ENCODE assay signal across 8 mouse cellular contexts in the genomic region with DNA sequence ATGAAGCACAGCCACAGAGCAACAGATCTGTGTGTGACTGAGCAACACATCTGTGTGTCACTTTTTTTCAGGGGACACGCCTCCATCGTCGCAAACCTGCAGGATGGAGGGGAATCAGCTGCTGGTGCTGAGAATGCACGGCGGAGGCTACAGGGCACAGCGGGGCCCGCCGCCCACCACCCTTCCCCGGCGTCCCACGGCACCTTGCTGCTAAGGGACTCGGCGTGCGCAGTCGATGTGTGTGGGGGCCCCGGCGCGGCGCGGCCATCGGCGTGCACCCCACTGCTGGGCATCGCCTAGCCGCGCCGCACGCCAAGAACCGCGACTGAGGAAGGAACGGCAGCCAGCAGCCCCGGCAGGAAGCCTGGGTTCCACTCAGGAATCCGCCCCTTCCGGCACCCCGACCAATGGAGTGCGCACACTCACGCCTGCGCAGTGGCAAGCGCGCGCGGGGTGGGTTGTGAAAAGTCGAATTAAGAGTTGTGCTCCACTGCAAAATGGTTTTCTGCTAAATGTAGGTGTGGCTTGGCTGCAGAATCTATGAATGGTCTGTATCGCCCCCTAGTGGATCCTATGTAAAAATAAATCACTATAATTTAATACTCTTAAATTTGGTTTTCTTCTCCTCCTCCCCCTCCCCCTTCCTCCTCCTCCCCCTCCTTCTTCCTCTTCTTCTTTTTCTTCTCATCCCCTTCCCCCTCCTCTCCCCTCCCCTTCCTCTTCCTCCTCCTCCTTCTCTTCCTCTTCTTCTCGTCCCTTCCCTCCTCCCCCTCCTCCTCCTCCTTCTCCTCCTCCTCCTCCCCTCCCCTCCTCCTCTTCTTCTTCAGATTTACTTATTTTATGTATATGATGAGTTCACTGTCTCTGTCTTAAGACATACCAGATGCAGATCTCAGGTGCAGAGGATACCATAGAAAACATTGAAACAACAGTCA. TPM values are rescaled to one million over a fixed set of nuclear protein-coding genes. Genes with fewer than 3 reads are reported as not detected.
DNase-seq lines count a peak whose midpoint lies in the region; ATAC-seq and TF ChIP-seq lines count a peak whose summit lies in the region.

A gene (minus strand): TSS at position 293 of the 935 bp plus-strand sequence.
A gene (minus strand): TSS at position 341 of the 935 bp plus-strand sequence.
A gene (minus strand): TSS at position 426 of the 935 bp plus-strand sequence.

- in situ Hi-C loops in CH12.LX (cut with MboI; ENCODE audit: low pct_ligation_motif_present, low pct_unique_long_range_greater_than_20kb, low sequenced_read_pairs), result no loop called here

- peak; percentile 94 for DNase-seq in CH12.LX (ENCODE audit: extremely low read depth)
- DNase-seq in c-Kit-positive CD71-positive TER-119-negative erythroid progenitor cells, embryonic 14.5 days (ENCODE audit: low read depth), result peak; percentile 96
- peak; percentile 96 for DNase-seq in forebrain, embryonic 11.5 days (ENCODE audit: low spot score)
- DNase-seq in kidney, postnatal 36 days, result peak; percentile 97
- peak; percentile 94 for DNase-seq in telencephalon, adult 2 months (ENCODE audit: low read depth, low spot score)

- TF ChIP-seq EP300 in CH12.LX (IDR thresholded peaks at IDR 0.05; ENCODE audit: low read length), result no peak

- no peaks in the 10 kb centered on the region for H3K27me3 ChIP-seq in CH12.LX (replicated peaks)
- no peaks in the 10 kb centered on the region for H3K27me3 ChIP-seq in forebrain, embryonic 11.5 days (ENCODE audit: control insufficient read depth, insufficient read depth, low read length)
- no peaks in the 10 kb centered on the region for H3K27me3 ChIP-seq in heart, embryonic 16.5 days (ENCODE audit: control insufficient read depth, insufficient read depth, low read length)
- no peaks in the 10 kb centered on the region for H3K27me3 ChIP-seq in liver, embryonic 15.5 days
- no peaks in the 10 kb centered on the region for H3K27me3 ChIP-seq in neural tube, embryonic 12.5 days (replicated peaks)

- peak; percentile 93 for TF ChIP-seq POLR2A in CH12.LX (IDR thresholded peaks at IDR 0.05; ENCODE audit: low read depth, low read length)

- peak within 1 kb of the TSS; percentile 40 for H3K27ac ChIP-seq in CH12.LX (ENCODE audit: insufficient read depth, low read depth)
- H3K27ac ChIP-seq in forebrain, embryonic 11.5 days (ENCODE audit: low read depth, low read length), result peak within 1 kb of the TSS; percentile 70
- H3K27ac ChIP-seq in heart, embryonic 16.5 days (ENCODE audit: low read length), result peak within 1 kb of the TSS; percentile 88
- peak within 1 kb of the TSS; percentile 93 for H3K27ac ChIP-seq in liver, embryonic 15.5 days (replicated peaks)
- H3K27ac ChIP-seq in neural tube, embryonic 12.5 days, result peak within 1 kb of the TSS; percentile 83

- H3K4me2 ChIP-seq in CH12.LX (ENCODE audit: insufficient read depth, low read depth, poor library complexity, severe bottlenecking), result peak within 1 kb of the TSS; percentile 99
- peak within 1 kb of the TSS; percentile 47 for H3K4me2 ChIP-seq in forebrain, embryonic 11.5 days (ENCODE audit: low read depth, low read length, severe bottlenecking)
- peak within 1 kb of the TSS; percentile 71 for H3K4me2 ChIP-seq in heart, embryonic 16.5 days (ENCODE audit: low read depth, low read length)
- H3K4me2 ChIP-seq in liver, embryonic 15.5 days, result peak within 1 kb of the TSS; percentile 78
- H3K4me2 ChIP-seq in neural tube, embryonic 12.5 days (replicated peaks), result peak within 1 kb of the TSS; percentile 59

- peak; percentile 65 for TF ChIP-seq RAD21 in CH12.LX (IDR thresholded peaks at IDR 0.05; ENCODE audit: low read depth, low read length)

- H3K36me3 ChIP-seq in CH12.LX (replicated peaks in 1 of 2; ENCODE audit: control insufficient read depth in 1 of 2, insufficient read depth in 1 of 2, low read length in 1 of 2), result peaks cover 10 to 14% of the 10 kb centered on the region in 2 experiments
- peaks cover 7% of the 10 kb centered on the region for H3K36me3 ChIP-seq in forebrain, embryonic 11.5 days (ENCODE audit: control insufficient read depth, insufficient read depth, low read length)
- peaks cover 11% of the 10 kb centered on the region for H3K36me3 ChIP-seq in heart, embryonic 16.5 days (ENCODE audit: control insufficient read depth, insufficient read depth)
- peaks cover 15% of the 10 kb centered on the region for H3K36me3 ChIP-seq in liver, embryonic 15.5 days (replicated peaks)
- H3K36me3 ChIP-seq in neural tube, embryonic 12.5 days, result peaks cover 19% of the 10 kb centered on the region

- H3K4me3 ChIP-seq in CH12.LX (replicated peaks in 1 of 3; ENCODE audit: low read depth in 2 of 3, low read length in 2 of 3, poor library complexity in 1 of 3), result peak within 1 kb of the TSS; percentile 78 to 89 (median 85)
- H3K4me3 ChIP-seq in forebrain, embryonic 11.5 days (ENCODE audit: low read depth, low read length), result peak within 1 kb of the TSS; percentile 77
- peak within 1 kb of the TSS; percentile 97 for H3K4me3 ChIP-seq in heart, embryonic 16.5 days (ENCODE audit: low read length)
- peak within 1 kb of the TSS; percentile 96 for H3K4me3 ChIP-seq in liver, embryonic 15.5 days (replicated peaks)
- peak within 1 kb of the TSS; percentile 86 for H3K4me3 ChIP-seq in neural tube, embryonic 12.5 days

- peak; percentile 100 for ATAC-seq in forebrain, embryonic 11.5 days (replicated peaks; ENCODE audit: low FRiP score)
- ATAC-seq in heart, embryonic 16.5 days (replicated peaks; ENCODE audit: extremely low read depth, insufficient read depth, low FRiP score), result peak; percentile 100
- ATAC-seq in liver, embryonic 15.5 days (ENCODE audit: insufficient read depth), result peak; percentile 99
- ATAC-seq in neural tube, embryonic 12.5 days (ENCODE audit: low FRiP score, low read depth), result peak; percentile 100

- no peaks in the 10 kb centered on the region for H3K9me3 ChIP-seq in CH12.LX (replicated peaks; ENCODE audit: low read length)
- H3K9me3 ChIP-seq in forebrain, embryonic 11.5 days (ENCODE audit: control insufficient read depth, low read length), result no peaks in the 10 kb centered on the region
- H3K9me3 ChIP-seq in heart, embryonic 16.5 days (replicated peaks; ENCODE audit: control insufficient read depth, low read length), result no peaks in the 10 kb centered on the region
- no peaks in the 10 kb centered on the region for H3K9me3 ChIP-seq in liver, embryonic 15.5 days (replicated peaks)
- H3K9me3 ChIP-seq in neural tube, embryonic 12.5 days, result no peaks in the 10 kb centered on the region

- H3K4me1 ChIP-seq in CH12.LX (ENCODE audit: control insufficient read depth in 1 of 2, insufficient read depth in 2 of 2), result peaks cover 3 to 32% of the 10 kb centered on the region in 2 experiments; a peak in 2 of 4 replicates
- no peaks in the 10 kb centered on the region for H3K4me1 ChIP-seq in forebrain, embryonic 11.5 days (replicated peaks; ENCODE audit: control insufficient read depth, insufficient read depth, low read length)
- peaks cover 6% of the 10 kb centered on the region for H3K4me1 ChIP-seq in heart, embryonic 16.5 days (ENCODE audit: control insufficient read depth, insufficient read depth, low read length)
- peaks cover 6% of the 10 kb centered on the region for H3K4me1 ChIP-seq in liver, embryonic 15.5 days (replicated peaks)
- H3K4me1 ChIP-seq in neural tube, embryonic 12.5 days, result peaks cover 7% of the 10 kb centered on the region

- H3K9ac ChIP-seq in CH12.LX (ENCODE audit: insufficient read depth, low read depth), result peak within 1 kb of the TSS; percentile 71
- peak within 1 kb of the TSS; percentile 89 for H3K9ac ChIP-seq in forebrain, embryonic 11.5 days (ENCODE audit: low read length)
- H3K9ac ChIP-seq in heart, embryonic 16.5 days (ENCODE audit: low read length), result peak within 1 kb of the TSS; percentile 95
- H3K9ac ChIP-seq in liver, embryonic 15.5 days, result peak within 1 kb of the TSS; percentile 90
- H3K9ac ChIP-seq in neural tube, embryonic 12.5 days, result peak within 1 kb of the TSS; percentile 93

- WGBS in forebrain, embryonic 11.5 days, result under 1% methylated on average over 41 of the region's 44 CpGs
- WGBS in heart, embryonic 16.5 days, result 1% methylated on average over 44 of the region's 44 CpGs
- under 1% methylated on average over 44 of the region's 44 CpGs for WGBS in liver, embryonic 15.5 days (ENCODE audit: insufficient replicate concordance)
- WGBS in neural tube, embryonic 12.5 days, result under 1% methylated on average over 43 of the region's 44 CpGs

- peaks cover 9% of the 10 kb centered on the region; the same call in 1 of the 2 replicates for H3K79me2 ChIP-seq in CH12.LX (replicated peaks; ENCODE audit: control insufficient read depth, extremely low read depth, insufficient read depth, poor library complexity, severe bottlenecking)

- peak in 1 of 2 experiments; percentile 61; a peak in 2 of 4 replicates for TF ChIP-seq CTCF in CH12.LX (conservative IDR thresholded peaks at IDR 0.05 in 1 of 2, IDR thresholded peaks at IDR 0.05 in 1 of 2; ENCODE audit: low read depth in 2 of 2, low read length in 2 of 2)

- dilution Hi-C loops in CH12.LX (cut with MboI; ENCODE audit: extremely low pct_ligation_motif_present, extremely low pct_unique_long_range_greater_than_20kb, low sequenced_read_pairs), result no loop called here

RNA-seq across cellular contexts. Expression of the first gene that starts in this region (rescaled TPM):
- not detected in 2 replicates for total RNA-seq in CH12.LX (2012; rRNA removed)
- 120 and 190 TPM in 2 replicates for total RNA-seq in CH12.LX (2014; rRNA removed)
- polyA plus RNA-seq in CH12.LX (2012; ENCODE audit: insufficient read length, low read depth), result 8.5 and 41.2 TPM in 2 replicates
- polyA plus RNA-seq in forebrain, embryonic 11.5 days (2014; fragmentation: Nextera tagmentation; extraction: Ambion mirVana), result 7.0 TPM in 1 of 2 replicates, not detected in the other
- polyA plus RNA-seq in heart, embryonic 16.5 days (2015; fragmentation: Nextera tagmentation; extraction: Ambion mirVana), result 8.5 TPM in 1 of 2 replicates, not detected in the other
- not detected in 2 replicates for polyA plus RNA-seq in liver, embryonic 15.5 days (2015; fragmentation: Nextera tagmentation; extraction: Ambion mirVana)
- 12.2 and 18.8 TPM in 2 replicates for polyA plus RNA-seq in neural tube, embryonic 12.5 days (2016; fragmentation: Nextera tagmentation; extraction: Ambion mirVana)

RNA-seq across cellular contexts. Expression of the second gene that starts in this region (rescaled TPM):
- total RNA-seq in CH12.LX (2012; rRNA removed) (0.04 TPM in 1 of 2 replicates, not detected in the other), CH12.LX (2014; rRNA removed) (not detected in 2 replicates)
- polyA plus RNA-seq in CH12.LX (2012; ENCODE audit: insufficient read length, low read depth), result 0.20 and 1.1 TPM in 2 replicates
- 0.68 and 1.8 TPM in 2 replicates for polyA plus RNA-seq in forebrain, embryonic 11.5 days (2014; fragmentation: Nextera tagmentation; extraction: Ambion mirVana)
- polyA plus RNA-seq in heart, embryonic 16.5 days (2015; fragmentation: Nextera tagmentation; extraction: Ambion mirVana), result 0.17 and 0.42 TPM in 2 replicates
- polyA plus RNA-seq in liver, embryonic 15.5 days (2015; fragmentation: Nextera tagmentation; extraction: Ambion mirVana), result 0.25 TPM in 1 of 2 replicates, not detected in the other
- polyA plus RNA-seq in neural tube, embryonic 12.5 days (2016; fragmentation: Nextera tagmentation; extraction: Ambion mirVana), result 0.72 and 1.2 TPM in 2 replicates

RNA-seq across cellular contexts. Expression of the third gene that starts in this region (rescaled TPM):
- 76.3 and 81.0 TPM in 2 replicates for total RNA-seq in CH12.LX (2012; rRNA removed)
- 135 and 168 TPM in 2 replicates for total RNA-seq in CH12.LX (2014; rRNA removed)
- polyA plus RNA-seq in CH12.LX (2012; ENCODE audit: insufficient read length, low read depth), result 159 and 165 TPM in 2 replicates
- polyA plus RNA-seq in forebrain, embryonic 11.5 days (2014; fragmentation: Nextera tagmentation; extraction: Ambion mirVana), result 107 and 109 TPM in 2 replicates
- polyA plus RNA-seq in heart, embryonic 16.5 days (2015; fragmentation: Nextera tagmentation; extraction: Ambion mirVana), result 55.7 and 61.6 TPM in 2 replicates
- polyA plus RNA-seq in liver, embryonic 15.5 days (2015; fragmentation: Nextera tagmentation; extraction: Ambion mirVana), result 42.2 and 45.5 TPM in 2 replicates
- 74.0 and 80.7 TPM in 2 replicates for polyA plus RNA-seq in neural tube, embryonic 12.5 days (2016; fragmentation: Nextera tagmentation; extraction: Ambion mirVana)

Comparison
In these comparisons a context has a peak if more than half of its experiments do, and no peak if none do; other contexts are left out.
1. Peak in every context shown above with its lines: DNase-seq, ATAC-seq, H3K4me3 ChIP-seq and H3K27ac ChIP-seq.
2. H3K27ac ChIP-seq: peak in every context shown above with its lines; median percentile 93 in liver, embryonic 15.5 days; 88 in heart, embryonic 16.5 days; 83 in neural tube, embryonic 12.5 days; 70 in forebrain, embryonic 11.5 days; 40 in CH12.LX.
3. H3K4me2 ChIP-seq: peak in every context shown above with its lines; median percentile 99 in CH12.LX; 78 in liver, embryonic 15.5 days; 71 in heart, embryonic 16.5 days; 59 in neural tube, embryonic 12.5 days; 47 in forebrain, embryonic 11.5 days.